ENCODE assay signal across 10 mouse cellular contexts in the genomic region with DNA sequence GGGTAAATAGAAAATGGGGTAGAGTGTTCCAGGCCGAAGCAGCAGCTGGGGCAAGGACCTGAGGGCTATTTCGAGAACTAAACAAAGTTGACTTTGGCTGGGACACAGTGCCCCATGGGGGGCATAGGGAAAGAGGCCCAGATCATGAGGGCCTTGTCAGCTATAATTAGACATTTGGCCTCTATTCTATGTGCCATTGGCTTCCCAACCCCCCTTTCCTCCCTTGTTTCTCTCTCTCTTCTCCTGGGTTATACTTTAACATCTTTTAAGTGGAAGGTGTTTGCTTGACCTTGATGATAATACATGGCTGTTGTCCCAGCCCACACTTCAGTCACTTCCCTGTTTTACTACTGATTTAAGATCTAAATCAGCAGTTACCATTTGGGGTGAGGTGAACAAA.
A peak's percentile ranks its signal among the peaks of the same experiment; 100 is the strongest.
DNase-seq lines count a peak whose midpoint lies in the region; ATAC-seq lines count a peak whose summit lies in the region.
"Had no signal": no experiment of that assay in that cellular context is flagged by ENCODE, and none has a peak within 500 bp of the region (broad histone marks: within the 10 kb centered on the region; RNA-seq: fewer than 3 reads in every experiment).

No protein-coding gene starts in this region.

- H3K27ac ChIP-seq in forebrain, embryonic 13.5 days, result no peak overlapping the region
- H3K27ac ChIP-seq: liver, embryonic 15.5 days had no signal

- no peak for ATAC-seq in forebrain, embryonic 13.5 days
- ATAC-seq: Patski had no signal

- no peaks in the 10 kb centered on the region for H3K36me3 ChIP-seq in forebrain, embryonic 13.5 days (ENCODE audit: poor library complexity, severe bottlenecking)
- H3K36me3 ChIP-seq: liver, embryonic 15.5 days had no signal

- WGBS in large intestine, adult 2 months, result 24% methylated on average over 2 of the region's 2 CpGs
- WGBS in forebrain, embryonic 13.5 days, result 81% methylated on average over 2 of the region's 2 CpGs

- H3K4me3 ChIP-seq in forebrain, embryonic 13.5 days, result no peak overlapping the region
- H3K4me3 ChIP-seq: liver, embryonic 15.5 days had no signal

- no peaks in the 10 kb centered on the region for H3K9me3 ChIP-seq in forebrain, embryonic 13.5 days (replicated peaks)
- H3K9me3 ChIP-seq: liver, embryonic 15.5 days had no signal

- DNase-seq in adrenal gland, postnatal 14 days, result peak; percentile 42
- no peak for DNase-seq in adrenal gland, adult 18-20 months (ENCODE audit: low spot score in 2 of 2)
- DNase-seq in adipocyte (ENCODE audit: low spot score), result peak; percentile 82
- DNase-seq in heart, postnatal 14 days, result peak; percentile 25 to 52
- peak; percentile 70 for DNase-seq in large intestine, adult 2 months (ENCODE audit: low read depth, low spot score)
- no peak for DNase-seq in layer of hippocampus, postnatal 10 days (ENCODE audit: low spot score in 2 of 2)
- no peak for DNase-seq in right cerebral cortex, postnatal 25 days

- no peak overlapping the region for H3K4me2 ChIP-seq in forebrain, embryonic 13.5 days
- H3K4me2 ChIP-seq: liver, embryonic 15.5 days had no signal

- 0 out of 2 replicates have a peak, but pooled peaks cover 4% of the 10 kb centered on the region for H3K27me3 ChIP-seq in forebrain, embryonic 13.5 days
- H3K27me3 ChIP-seq: liver, embryonic 15.5 days; Patski had no signal

- H3K9ac ChIP-seq in forebrain, embryonic 13.5 days, result no peak overlapping the region
- H3K9ac ChIP-seq: liver, embryonic 15.5 days had no signal

- intact Hi-C loops in heart, postnatal 14 days (cut with DNase I), result no loop called here

- peaks cover 1% of the 10 kb centered on the region for H3K4me1 ChIP-seq in forebrain, embryonic 13.5 days
- H3K4me1 ChIP-seq: liver, embryonic 15.5 days had no signal

Comparison
In these comparisons a context has a peak if more than half of its experiments do, and no peak if none do; other contexts are left out.
1. DNase-seq: peak in adrenal gland, postnatal 14 days (single experiment), adipocyte (single experiment), heart, postnatal 14 days (2 of 2) and large intestine, adult 2 months (single experiment); none in adrenal gland, adult 18-20 months (0 of 2), layer of hippocampus, postnatal 10 days (0 of 2) and right cerebral cortex, postnatal 25 days (single experiment).